Comparison of ENCODE assay signal across 16 mouse cellular contexts in the genomic region with DNA sequence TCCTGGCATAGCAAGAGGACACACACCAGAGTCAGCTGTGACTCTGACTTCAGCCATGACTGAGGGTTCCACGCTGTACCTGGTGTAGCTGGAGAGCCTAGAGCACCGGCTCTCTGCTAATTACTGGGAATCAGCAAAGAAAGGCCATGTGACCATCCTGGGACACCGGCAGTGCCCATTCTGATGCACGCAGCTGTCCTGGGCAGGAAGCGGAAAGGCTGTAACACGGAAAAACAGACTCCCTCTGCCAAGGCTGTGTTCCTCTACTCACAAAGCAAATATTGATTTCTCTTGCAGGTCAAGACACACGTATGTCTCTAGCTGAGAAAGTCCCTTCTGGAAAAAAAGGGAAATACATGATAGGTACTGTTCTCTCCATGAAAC. TPM values are rescaled to one million over a fixed set of nuclear protein-coding genes. Genes with fewer than 3 reads are reported as not detected.
DNase-seq lines count a peak whose midpoint lies in the region; ATAC-seq and TF ChIP-seq lines count a peak whose summit lies in the region.
"Had no signal": no experiment of that assay in that cellular context is flagged by ENCODE, and none has a peak within 500 bp of the region (broad histone marks: within the 10 kb centered on the region; RNA-seq: fewer than 3 reads in every experiment).

No protein-coding gene starts in this region.

- H3K27ac ChIP-seq in gastrocnemius, adult 2 months: peak overlapping the region; percentile 81
- H3K27ac ChIP-seq in lung, embryonic 15.5 days: peak overlapping the region; percentile 74
- no peak overlapping the region for H3K27ac ChIP-seq in forebrain, embryonic 14.5 days (ENCODE audit: low read depth, low read length)
- H3K27ac ChIP-seq: embryonic facial prominence, embryonic 15.5 days; limb, embryonic 10.5 days; midbrain, embryonic 12.5 days had no signal

- ATAC-seq in lung, embryonic 15.5 days (ENCODE audit: borderline replicate concordance, extremely low read depth, low FRiP score, low TSS enrichment): no peak
- ATAC-seq in erythroblast, adult 5-6 weeks (replicated peaks; ENCODE audit: low FRiP score, poor library complexity, severe bottlenecking): no peak
- ATAC-seq in forebrain, embryonic 14.5 days: no peak

- H3K9me3 ChIP-seq in lung, embryonic 15.5 days: no peaks in the 10 kb centered on the region
- H3K9me3 ChIP-seq in forebrain, embryonic 14.5 days (replicated peaks; ENCODE audit: control insufficient read depth, low read length): no peaks in the 10 kb centered on the region
- H3K9me3 ChIP-seq: embryonic facial prominence, embryonic 15.5 days; limb, embryonic 10.5 days; midbrain, embryonic 12.5 days had no signal

- WGBS in lung, embryonic 15.5 days: 58% methylated on average over 7 of the region's 7 CpGs
- 74% methylated on average over 7 of the region's 7 CpGs for WGBS in forebrain, embryonic 14.5 days

- H3K27me3 ChIP-seq in lung, embryonic 15.5 days: no peaks in the 10 kb centered on the region
- H3K27me3 ChIP-seq in forebrain, embryonic 14.5 days (replicated peaks; ENCODE audit: control insufficient read depth, insufficient read depth, low read length): no peaks in the 10 kb centered on the region
- H3K27me3 ChIP-seq: embryonic facial prominence, embryonic 15.5 days; midbrain, embryonic 12.5 days had no signal

- no peak for TF ChIP-seq CTCF in gastrocnemius, adult 2 months (IDR thresholded peaks at IDR 0.05)

- H3K4me1 ChIP-seq in lung, embryonic 15.5 days: peaks cover 74% of the 10 kb centered on the region
- H3K4me1 ChIP-seq in forebrain, embryonic 14.5 days (ENCODE audit: control insufficient read depth, insufficient read depth, low read length): no peaks in the 10 kb centered on the region
- H3K4me1 ChIP-seq: embryonic facial prominence, embryonic 15.5 days had no signal

- intact Hi-C loops in gastrocnemius, adult 2 months (cut with DNase I): no loop called here
- intact Hi-C loops in gastrocnemius, postnatal 36 days (cut with DNase I): no loop called here
- intact Hi-C loops in left cerebral cortex, postnatal 10 days (cut with DNase I): no loop called here

- H3K4me2 ChIP-seq in lung, embryonic 15.5 days: no peak overlapping the region
- no peak overlapping the region for H3K4me2 ChIP-seq in forebrain, embryonic 14.5 days (ENCODE audit: low read length)
- H3K4me2 ChIP-seq: embryonic facial prominence, embryonic 15.5 days; midbrain, embryonic 12.5 days had no signal

- no peak for DNase-seq in gastrocnemius, adult 2 months
- DNase-seq in gastrocnemius, postnatal 36 days: no peak
- DNase-seq in urinary bladder, postnatal 14 days (ENCODE audit: low spot score): peak; percentile 35
- no peak for DNase-seq in urinary bladder, adult 2 months (ENCODE audit: low spot score)
- DNase-seq in left cerebral cortex, postnatal 10 days (ENCODE audit: extremely low spot score in 1 of 2, low spot score in 2 of 2): no peak
- no peak for DNase-seq in forebrain, embryonic 14.5 days (ENCODE audit: low spot score)
- DNase-seq: adrenal gland, postnatal 10 days; cerebellum, adult 9-10 months; spleen, adult 18-20 months; thymus, postnatal 25 days had no signal

- no peaks in the 10 kb centered on the region for H3K36me3 ChIP-seq in lung, embryonic 15.5 days
- H3K36me3 ChIP-seq in forebrain, embryonic 14.5 days (ENCODE audit: control insufficient read depth, insufficient read depth, low read length): no peaks in the 10 kb centered on the region
- H3K36me3 ChIP-seq: embryonic facial prominence, embryonic 15.5 days; limb, embryonic 10.5 days; midbrain, embryonic 12.5 days had no signal

- H3K4me3 ChIP-seq in gastrocnemius, adult 2 months: no peak overlapping the region
- no peak overlapping the region for H3K4me3 ChIP-seq in lung, embryonic 15.5 days
- H3K4me3 ChIP-seq in forebrain, embryonic 14.5 days (ENCODE audit: low read depth, low read length): no peak overlapping the region
- H3K4me3 ChIP-seq: embryonic facial prominence, embryonic 15.5 days; limb, embryonic 10.5 days; midbrain, embryonic 12.5 days had no signal

- no peak overlapping the region for H3K9ac ChIP-seq in lung, embryonic 15.5 days
- no peak overlapping the region for H3K9ac ChIP-seq in forebrain, embryonic 14.5 days (ENCODE audit: low read length)
- H3K9ac ChIP-seq: embryonic facial prominence, embryonic 15.5 days; midbrain, embryonic 12.5 days had no signal

RNA-seq across cellular contexts. Expression of gene Tspan15, which starts 12.3 kb away (rescaled TPM):
- total RNA-seq in gastrocnemius, adult 2 months (2021): 1 to 10 TPM; 3.5 to 6.0 TPM
- 1 to 10 TPM; 3.5 to 6.4 TPM for total RNA-seq in gastrocnemius, postnatal 36 days (2021)
- 37.2 and 41.5 TPM in 2 replicates for polyA plus RNA-seq in urinary bladder, adult 2 months (2012; rRNA removed)
- 66.5 and 84.5 TPM in 2 replicates for polyA plus RNA-seq in lung, embryonic 15.5 days (2015; fragmentation: Nextera tagmentation; extraction: Ambion mirVana)
- 0.21 and 11.1 TPM in 2 replicates for total RNA-seq in erythroblast, adult 5-6 weeks (2015; ENCODE audit: low replicate concordance)
- total RNA-seq in erythroblast, adult 5-6 weeks (2017; ENCODE audit: low replicate concordance): 1.6 TPM in 1 of 2 replicates, not detected in the other
- total RNA-seq in left cerebral cortex, postnatal 10 days (2021): 1 to 10 TPM; 5.0 to 7.7 TPM
- polyA plus RNA-seq in forebrain, embryonic 14.5 days (2014; fragmentation: Nextera tagmentation; extraction: Ambion mirVana): 10.1 and 13.7 TPM in 2 replicates

RNA-seq across cellular contexts. Expression of gene Tacr2, which starts 33.5 kb away (rescaled TPM):
- not detected for total RNA-seq in gastrocnemius, adult 2 months (2021)
- not detected for total RNA-seq in gastrocnemius, postnatal 36 days (2021)
- 4.2 and 10.7 TPM in 2 replicates for polyA plus RNA-seq in urinary bladder, adult 2 months (2012; rRNA removed)
- polyA plus RNA-seq in lung, embryonic 15.5 days (2015; fragmentation: Nextera tagmentation; extraction: Ambion mirVana): 0.56 and 0.72 TPM in 2 replicates
- total RNA-seq in erythroblast, adult 5-6 weeks (2015; ENCODE audit: low replicate concordance): not detected in 2 replicates
- not detected in 2 replicates for total RNA-seq in erythroblast, adult 5-6 weeks (2017; ENCODE audit: low replicate concordance)
- under 1 TPM; 0.14 to 0.19 TPM for total RNA-seq in left cerebral cortex, postnatal 10 days (2021)
- polyA plus RNA-seq in forebrain, embryonic 14.5 days (2014; fragmentation: Nextera tagmentation; extraction: Ambion mirVana): not detected in 2 replicates
- total RNA-seq: hematopoietic stem cell, adult 5-6 weeks had no signal
- polyA plus RNA-seq: embryonic facial prominence, embryonic 15.5 days; limb, embryonic 10.5 days; midbrain, embryonic 12.5 days had no signal
